Comparison of ENCODE assay signal across 8 mouse cellular contexts in the genomic region with DNA sequence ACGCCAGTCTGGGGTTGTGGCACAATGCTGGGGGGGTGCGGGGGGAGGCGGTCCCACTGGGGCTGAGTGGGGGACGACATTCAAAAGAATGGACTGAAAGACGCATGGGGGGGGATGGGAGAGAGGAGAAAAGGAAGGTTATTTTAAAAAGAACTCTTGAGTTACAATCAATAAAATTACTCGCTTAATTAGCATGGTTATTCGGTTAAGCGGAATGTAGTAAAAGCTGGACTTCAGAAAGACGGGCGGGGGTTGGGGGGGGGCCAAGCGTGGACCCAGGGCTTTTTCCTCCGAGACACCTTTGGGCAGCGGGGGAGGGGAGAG. TPM values are rescaled to one million over a fixed set of nuclear protein-coding genes. Genes with fewer than 3 reads are reported as not detected.
DNase-seq lines count a peak whose midpoint lies in the region; ATAC-seq and TF ChIP-seq lines count a peak whose summit lies in the region.

No protein-coding gene starts in this region.

- TF ChIP-seq CTCF in layer of hippocampus, adult 2 months (conservative IDR thresholded peaks at IDR 0.05) = no peak
- TF ChIP-seq CTCF in hindbrain, postnatal 0 days (IDR thresholded peaks at IDR 0.05; ENCODE audit: low read depth) = no peak

- peak overlapping the region; percentile 98 for H3K4me2 ChIP-seq in embryonic facial prominence, embryonic 12.5 days (replicated peaks)
- H3K4me2 ChIP-seq in hindbrain, postnatal 0 days (ENCODE audit: low read depth, low read length) = peak overlapping the region; percentile 92
- peak overlapping the region; percentile 68 for H3K4me2 ChIP-seq in midbrain, embryonic 16.5 days (ENCODE audit: low read length)

- peak overlapping the region; percentile 89 for H3K4me3 ChIP-seq in layer of hippocampus, adult 2 months
- peak overlapping the region; percentile 84 for H3K4me3 ChIP-seq in embryonic facial prominence, embryonic 12.5 days
- peak overlapping the region; percentile 82 for H3K4me3 ChIP-seq in hindbrain, postnatal 0 days (ENCODE audit: low read length)
- peak overlapping the region; percentile 72 for H3K4me3 ChIP-seq in midbrain, embryonic 16.5 days (ENCODE audit: low read depth, low read length)

- DNase-seq in layer of hippocampus, adult 2 months (ENCODE audit: low spot score in 2 of 2) = no peak
- no peak for DNase-seq in layer of hippocampus, adult 11-12 months (ENCODE audit: low spot score)
- no peak for DNase-seq in hindbrain, postnatal 0 days (ENCODE audit: low spot score)
- no peak for DNase-seq in spleen, adult 12 weeks (ENCODE audit: low spot score)
- no peak for DNase-seq in spleen, adult 18-20 months
- DNase-seq in B cell, adult 2 months = no peak

- H3K27ac ChIP-seq in layer of hippocampus, adult 2 months = peak overlapping the region; percentile 99
- H3K27ac ChIP-seq in embryonic facial prominence, embryonic 12.5 days = peak overlapping the region; percentile 98
- peak overlapping the region; percentile 98 for H3K27ac ChIP-seq in hindbrain, postnatal 0 days
- peak overlapping the region; percentile 100 for H3K27ac ChIP-seq in midbrain, embryonic 16.5 days (ENCODE audit: low read length)

- 1% methylated on average over 13 of the region's 13 CpGs for WGBS in embryonic facial prominence, embryonic 12.5 days
- 2% methylated on average over 13 of the region's 13 CpGs for WGBS in hindbrain, postnatal 0 days
- under 1% methylated on average over 13 of the region's 13 CpGs for WGBS in midbrain, embryonic 16.5 days

- peak overlapping the region; percentile 100 for H3K9ac ChIP-seq in embryonic facial prominence, embryonic 12.5 days
- peak overlapping the region; percentile 100 for H3K9ac ChIP-seq in hindbrain, postnatal 0 days (replicated peaks; ENCODE audit: low read length)
- peak overlapping the region; percentile 97 for H3K9ac ChIP-seq in midbrain, embryonic 16.5 days (ENCODE audit: low read depth, low read length)

- no peak for ATAC-seq in embryonic facial prominence, embryonic 12.5 days (ENCODE audit: insufficient number of reproducible peaks, insufficient read depth, low FRiP score, low TSS enrichment)
- ATAC-seq in hindbrain, postnatal 0 days = no peak
- no peak for ATAC-seq in midbrain, embryonic 16.5 days

- H3K36me3 ChIP-seq in embryonic facial prominence, embryonic 12.5 days = 0 out of 2 replicates have a peak, but pooled peaks cover 7% of the 10 kb centered on the region
- no peaks in the 10 kb centered on the region for H3K36me3 ChIP-seq in hindbrain, postnatal 0 days (ENCODE audit: insufficient read depth, low read length)
- no peaks in the 10 kb centered on the region for H3K36me3 ChIP-seq in midbrain, embryonic 16.5 days (ENCODE audit: control insufficient read depth, insufficient read depth, low read length)

- H3K27me3 ChIP-seq in embryonic facial prominence, embryonic 12.5 days = no peaks in the 10 kb centered on the region
- no peaks in the 10 kb centered on the region for H3K27me3 ChIP-seq in hindbrain, postnatal 0 days (ENCODE audit: insufficient read depth, low read length)
- no peaks in the 10 kb centered on the region for H3K27me3 ChIP-seq in midbrain, embryonic 16.5 days (ENCODE audit: control insufficient read depth, insufficient read depth, low read depth, low read length)

- no peaks in the 10 kb centered on the region for H3K9me3 ChIP-seq in embryonic facial prominence, embryonic 12.5 days
- H3K9me3 ChIP-seq in hindbrain, postnatal 0 days (ENCODE audit: low read length) = no peaks in the 10 kb centered on the region
- no peaks in the 10 kb centered on the region for H3K9me3 ChIP-seq in midbrain, embryonic 16.5 days (replicated peaks; ENCODE audit: control insufficient read depth, low read length, poor library complexity, severe bottlenecking)

- peaks cover 30% of the 10 kb centered on the region for H3K4me1 ChIP-seq in embryonic facial prominence, embryonic 12.5 days
- H3K4me1 ChIP-seq in hindbrain, postnatal 0 days (ENCODE audit: insufficient read depth, low read length) = peaks cover 29% of the 10 kb centered on the region
- peaks cover 35% of the 10 kb centered on the region for H3K4me1 ChIP-seq in midbrain, embryonic 16.5 days (ENCODE audit: control insufficient read depth, insufficient read depth, low read length)

RNA-seq across cellular contexts. Expression of gene Bahcc1, which starts 3.3 kb away (rescaled TPM):
- total RNA-seq in layer of hippocampus, adult 2 months (2021) = 10 to 100 TPM; 19.9 to 20.7 TPM
- polyA plus RNA-seq in embryonic facial prominence, embryonic 12.5 days (2016; fragmentation: Nextera tagmentation; extraction: Ambion mirVana) = 16.8 and 18.8 TPM in 2 replicates
- 31.1 and 43.1 TPM in 2 replicates for total RNA-seq in hindbrain, postnatal 0 days (2014; rRNA removed)
- polyA plus RNA-seq in hindbrain, postnatal 0 days (2015; fragmentation: Nextera tagmentation; extraction: Ambion mirVana) = 8.8 and 9.1 TPM in 2 replicates
- polyA plus RNA-seq in midbrain, embryonic 16.5 days (2015; fragmentation: Nextera tagmentation; extraction: Ambion mirVana) = 9.7 and 13.7 TPM in 2 replicates
